Mouse (Mus musculus) heart, adult 2 months (tissue): ENCODE data around the gene Gm45261. TPM values are rescaled to one million over a fixed set of nuclear protein-coding genes. Genes with fewer than 3 reads are reported as not detected.

Source experiments
- DNase-seq, 2 experiments: peaks; one replicate each; pipeline ENCODE4 v3.0.0; 2021
- H3K27ac ChIP-seq: fragments of 200-600 bp; 2 replicates; pipeline ENCODE4 v1.8.1; 2022
- H3K27me3 ChIP-seq: fragments of 200-500 bp; 2 replicates; pipeline ENCODE4 v1.6.1; 2012; ENCODE audit warnings: mild to moderate bottlenecking, low read length, inconsistent platforms, mixed read lengths; ENCODE audit not compliant: control insufficient read depth, insufficient read depth
- H3K36me3 ChIP-seq: fragments of 200-500 bp; 2 replicates; pipeline ENCODE4 v1.6.1; 2012; ENCODE audit warnings: low read length, inconsistent platforms; ENCODE audit not compliant: control insufficient read depth, insufficient read depth
- H3K4me1 ChIP-seq: fragments of 200-500 bp; 2 replicates; pipeline ENCODE4 v1.6.1; 2011; ENCODE audit warnings: low read length; ENCODE audit not compliant: control insufficient read depth, insufficient read depth
- H3K4me3 ChIP-seq: fragments of 200-600 bp; 2 replicates; pipeline ENCODE4 v1.8.1; 2022
- H3K79me2 ChIP-seq: fragments of 200-500 bp; replicated peaks from 2 replicates; pipeline ENCODE4 v1.6.1; 2012; ENCODE audit warnings: mild to moderate bottlenecking, inconsistent platforms, low read length, moderate library complexity, mixed read lengths; ENCODE audit not compliant: control insufficient read depth, insufficient read depth
- H3K9ac ChIP-seq: fragments of 200-500 bp; 2 replicates; pipeline ENCODE4 v1.6.1; 2012; ENCODE audit warnings: low read depth, mild to moderate bottlenecking, control low read depth, inconsistent platforms, low read length, mixed read lengths
- CTCF ChIP-seq: fragments of 200-600 bp; IDR thresholded peaks from 2 replicates; pipeline ENCODE4 v1.8.1; 2022; ENCODE audit warnings: antibody characterized with exemption, mild to moderate bottlenecking, moderate library complexity
- EP300 ChIP-seq: fragments of 200-500 bp; IDR thresholded peaks from 2 replicates; pipeline ENCODE4 v1.6.1; 2011; ENCODE audit warnings: low read depth, low read length, control low read depth; ENCODE audit not compliant: insufficient read depth
- POLR2A ChIP-seq: fragments of 200-500 bp; IDR thresholded peaks from 2 replicates; pipeline ENCODE4 v1.6.1; 2011; ENCODE audit warnings: mild to moderate bottlenecking, low read depth, low read length, control low read depth; ENCODE audit not compliant: insufficient read depth
- WGBS: fragments of 180-500 bp; shearing (Covaris S2); methylation state at CpG from one replicate; pipeline ENCODE4 v1.1.7; 2018; 5-methylcytosine and 5-hydroxymethylcytosine counted together
- intact Hi-C: fragments of 180-260 bp; cut with DNase I; formaldehyde crosslinking; loops from one replicate; pipeline ENCODE4 v1.15.1; 2025
- polyA plus RNA-seq: library from polyadenylated mRNA; depleted of rRNA; stranded (reverse); fragments of >200 nt; gene quantifications from 2 replicates; pipeline ENCODE4 v1.2.3, GENCODE M21; 2012
- total RNA-seq, 2 experiments: library from RNA; stranded (reverse); gene quantifications; 2 replicates each; pipeline ENCODE4 v1.2.3; 2021

Gm45261 gene
- total and polyA plus RNA-seq, 3 experiments: not detected

GRCm38 (mm10) chr1:80451914-80452549 is 9.2 kb downstream of the Gm45261 start:
- Histone ChIP-seq H3K9ac (no peak overlapping the region), H3K4me3 (no peak overlapping the region), H3K79me2 (no peaks in the 10 kb centered on the region), H3K4me1 (no peaks in the 10 kb centered on the region), H3K27ac (no peak overlapping the region), H3K27me3 (no peaks in the 10 kb centered on the region), H3K36me3 (no peaks in the 10 kb centered on the region)
- intact Hi-C loops: no loop called here
- no peak for TF ChIP-seq POLR2A
- TF ChIP-seq EP300: no peak
- DNase-seq: no peak
- 84% methylated on average over 1 of the region's 1 CpGs for WGBS

GRCm38 (mm10) chr1:80447554-80447953 is 13.7 kb downstream of the Gm45261 start:
- WGBS: 23% methylated on average over 1 of the region's 1 CpGs
- intact Hi-C loops: no loop called here
- Histone ChIP-seq H3K79me2 (no peaks in the 10 kb centered on the region), H3K27me3 (no peaks in the 10 kb centered on the region), H3K36me3 (no peaks in the 10 kb centered on the region), H3K4me1 (no peaks in the 10 kb centered on the region), H3K9ac (no peak overlapping the region), H3K4me3 (no peak overlapping the region), H3K27ac (no peak overlapping the region)
- DNase-seq: no peak
- no peak for TF ChIP-seq POLR2A
- TF ChIP-seq CTCF: no peak
- TF ChIP-seq EP300: no peak

GRCm38 (mm10) chr1:80440911-80441310 is 20.3 kb downstream of the Gm45261 start:
- WGBS: 52% methylated on average over 2 of the region's 2 CpGs
- Histone ChIP-seq H3K27ac (no peak overlapping the region), H3K4me3 (no peak overlapping the region), H3K27me3 (no peaks in the 10 kb centered on the region), H3K36me3 (no peaks in the 10 kb centered on the region), H3K9ac (no peak overlapping the region), H3K4me1 (no peaks in the 10 kb centered on the region), H3K79me2 (no peaks in the 10 kb centered on the region)
- TF ChIP-seq CTCF (no peak), EP300 (no peak), POLR2A (no peak)
- DNase-seq: no peak
- intact Hi-C loops: no loop called here

- H3K4me1 ChIP-seq: no peaks in the 10 kb centered on the region
- no peak overlapping the region for H3K27ac ChIP-seq
- no peak for DNase-seq
- H3K27me3 ChIP-seq: no peaks in the 10 kb centered on the region
- 60% methylated on average over 2 of the region's 2 CpGs for WGBS
- H3K4me3 ChIP-seq: no peak overlapping the region
- intact Hi-C loops: no loop called here
- no peaks in the 10 kb centered on the region for H3K79me2 ChIP-seq
- no peaks in the 10 kb centered on the region for H3K36me3 ChIP-seq
- TF ChIP-seq POLR2A (no peak), CTCF (no peak), EP300 (no peak)
- H3K9ac ChIP-seq: no peak overlapping the region
These were observed 22.7 kb downstream of the Gm45261 start for GRCm38 (mm10) chr1:80438506-80438905.

- no peaks in the 10 kb centered on the region for H3K27me3 ChIP-seq
- DNase-seq: no peak
- WGBS: 59% methylated on average over 1 of the region's 1 CpGs
- intact Hi-C loops: no loop called here
- TF ChIP-seq EP300: no peak
- no peak overlapping the region for H3K4me3 ChIP-seq
- no peaks in the 10 kb centered on the region for H3K36me3 ChIP-seq
- no peaks in the 10 kb centered on the region for H3K79me2 ChIP-seq
- H3K27ac ChIP-seq: no peak overlapping the region
- H3K9ac ChIP-seq: no peak overlapping the region
- H3K4me1 ChIP-seq: no peaks in the 10 kb centered on the region
These were observed 33.3 kb downstream of the Gm45261 start for GRCm38 (mm10) chr1:80427946-80428345.

- Histone ChIP-seq H3K27ac (no peak overlapping the region), H3K27me3 (no peaks in the 10 kb centered on the region), H3K4me3 (no peak overlapping the region), H3K9ac (no peak overlapping the region), H3K79me2 (no peaks in the 10 kb centered on the region), H3K36me3 (no peaks in the 10 kb centered on the region), H3K4me1 (no peaks in the 10 kb centered on the region)
- TF ChIP-seq EP300: no peak
- TF ChIP-seq POLR2A: no peak
- TF ChIP-seq CTCF: no peak
- no peak for DNase-seq
- 28% methylated on average over 1 of the region's 1 CpGs for WGBS
- intact Hi-C loops: no loop called here
These were observed 33.8 kb downstream of the Gm45261 start for GRCm38 (mm10) chr1:80427425-80427824.
